Mouse (Mus musculus) E14TG2a.4 (cell line): ENCODE measurements around the gene Gemin2.

Experiments
- CTCF ChIP-seq: conservative IDR thresholded peaks from 2 replicates; pipeline ENCODE4 v1.5.1; 2014; ENCODE audit warnings: low read length
- NANOG ChIP-seq: IDR thresholded peaks from 2 replicates; pipeline ENCODE4 v1.6.1; 2014; ENCODE audit warnings: borderline replicate concordance, low read length, mixed read lengths
- POU5F1 ChIP-seq: IDR thresholded peaks from 2 replicates; pipeline ENCODE4 v1.6.1; 2014; ENCODE audit warnings: low read length, borderline replicate concordance

DNA sequence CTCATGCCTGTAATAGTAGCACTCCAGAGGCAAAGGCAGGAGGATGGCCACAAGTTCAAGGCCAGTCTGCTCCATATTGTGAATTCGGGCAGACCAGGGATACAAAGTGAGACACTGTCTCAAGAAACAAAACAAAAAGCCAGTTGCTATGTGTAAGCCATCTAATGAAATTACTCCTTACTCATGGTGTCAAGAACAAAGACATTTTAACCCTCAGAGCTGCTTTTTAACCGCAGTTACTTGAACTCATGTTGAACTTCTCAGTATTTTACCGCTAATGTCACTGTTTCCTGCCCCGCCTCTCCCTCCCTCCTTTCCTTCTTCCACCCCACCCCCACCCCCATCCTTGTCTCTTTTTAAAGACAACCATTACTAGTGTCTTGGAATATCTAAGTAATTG lies 8.1 kb downstream of the Gemin2 start:
- TF ChIP-seq CTCF, result no peak
- TF ChIP-seq NANOG, result no peak
- TF ChIP-seq POU5F1, result no peak
